Mouse (Mus musculus): Measurements from ENCODE around the gene Clec3b. TPM values are rescaled to one million over a fixed set of nuclear protein-coding genes. Genes with fewer than 3 reads are reported as not detected.

The Clec3b gene
- 0.15 TPM in 1 of 2 replicates, not detected in the other for polyA plus RNA-seq (2016; fragmentation: Nextera tagmentation; extraction: Ambion mirVana)

- DNase-seq (ENCODE audit: low spot score), result no peak
- Histone ChIP-seq H3K4me1 (no peaks in the 10 kb centered on the region), H3K9me3 (peaks cover 4% of the 10 kb centered on the region; the same call in 1 of the 2 replicates), H3K4me3 (no peak within 1 kb of the TSS), H3K36me3 (replicated peaks) (peaks cover 5% of the 10 kb centered on the region), H3K27ac (replicated peaks) (no peak within 1 kb of the TSS), H3K27me3 (replicated peaks; ENCODE audit: low read depth, poor library complexity, severe bottlenecking) (no peaks in the 10 kb centered on the region)
- 87% methylated on average over 5 of the region's 5 CpGs for WGBS
Measured at GRCm38 (mm10) chr9:123150241-123151020, at the start of gene Clec3b. TSS of gene Clec3b (plus strand) at chr9:123150946.

- Histone ChIP-seq H3K9me3 (no peaks in the 10 kb centered on the region), H3K4me3 (no peak overlapping the region), H3K4me1 (no peaks in the 10 kb centered on the region), H3K27me3 (replicated peaks; ENCODE audit: low read depth, poor library complexity, severe bottlenecking) (no peaks in the 10 kb centered on the region), H3K36me3 (replicated peaks) (peaks cover 68% of the 10 kb centered on the region), H3K27ac (replicated peaks) (no peak overlapping the region)
- DNase-seq (ENCODE audit: low spot score), result no peak
Measured at GRCm38 (mm10) chr9:123103425-123103824, 47.3 kb upstream of the Clec3b start.

GRCm38 (mm10) chr9:123104362-123104761 lies 46.4 kb upstream of the Clec3b start:
- H3K27me3 ChIP-seq (replicated peaks; ENCODE audit: low read depth, poor library complexity, severe bottlenecking), result no peaks in the 10 kb centered on the region
- H3K4me1 ChIP-seq, result no peaks in the 10 kb centered on the region
- DNase-seq (ENCODE audit: low spot score), result no peak
- peaks cover 59% of the 10 kb centered on the region for H3K36me3 ChIP-seq (replicated peaks)
- no peak overlapping the region for H3K4me3 ChIP-seq
- H3K27ac ChIP-seq (replicated peaks), result no peak overlapping the region
- no peaks in the 10 kb centered on the region for H3K9me3 ChIP-seq

DNA sequence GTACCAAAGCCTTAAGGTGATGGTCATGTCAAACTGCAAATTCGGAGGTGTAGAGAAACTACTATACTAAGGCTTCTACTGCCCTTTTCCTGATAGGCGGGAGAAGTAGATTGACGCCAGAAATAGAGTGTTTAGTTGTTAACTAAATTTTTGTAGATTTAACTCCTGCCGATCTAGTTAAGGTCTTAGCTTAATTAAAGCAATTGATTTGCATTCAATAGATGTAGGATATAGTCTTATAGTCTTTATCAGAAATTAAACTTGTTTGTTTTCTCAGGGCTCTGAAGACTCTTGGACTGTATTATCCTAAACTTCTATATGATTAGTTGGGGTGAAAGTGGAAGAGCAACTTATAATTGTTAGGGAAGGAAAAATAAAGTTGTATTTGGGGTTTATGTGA lies 43.6 kb upstream of the Clec3b start:
- H3K4me1 ChIP-seq, result peaks cover 10% of the 10 kb centered on the region
- WGBS, result 93% methylated on average over 4 of the region's 4 CpGs
- DNase-seq (ENCODE audit: low spot score), result no peak
- H3K27me3 ChIP-seq (replicated peaks; ENCODE audit: low read depth, poor library complexity, severe bottlenecking), result no peaks in the 10 kb centered on the region
- no peak overlapping the region for H3K4me3 ChIP-seq
- H3K27ac ChIP-seq (replicated peaks), result no peak overlapping the region
- no peaks in the 10 kb centered on the region for H3K9me3 ChIP-seq
- peaks cover 36% of the 10 kb centered on the region for H3K36me3 ChIP-seq (replicated peaks)

GRCm38 (mm10) chr9:123109188-123109587 lies 41.6 kb upstream of the Clec3b start:
- Histone ChIP-seq H3K4me3 (no peak overlapping the region), H3K9me3 (no peaks in the 10 kb centered on the region), H3K36me3 (replicated peaks) (peaks cover 25% of the 10 kb centered on the region), H3K4me1 (peaks cover 20% of the 10 kb centered on the region), H3K27ac (replicated peaks) (no peak overlapping the region), H3K27me3 (replicated peaks; ENCODE audit: low read depth, poor library complexity, severe bottlenecking) (no peaks in the 10 kb centered on the region)
- no peak for DNase-seq (ENCODE audit: low spot score)
- 92% methylated on average over 7 of the region's 7 CpGs for WGBS

DNA sequence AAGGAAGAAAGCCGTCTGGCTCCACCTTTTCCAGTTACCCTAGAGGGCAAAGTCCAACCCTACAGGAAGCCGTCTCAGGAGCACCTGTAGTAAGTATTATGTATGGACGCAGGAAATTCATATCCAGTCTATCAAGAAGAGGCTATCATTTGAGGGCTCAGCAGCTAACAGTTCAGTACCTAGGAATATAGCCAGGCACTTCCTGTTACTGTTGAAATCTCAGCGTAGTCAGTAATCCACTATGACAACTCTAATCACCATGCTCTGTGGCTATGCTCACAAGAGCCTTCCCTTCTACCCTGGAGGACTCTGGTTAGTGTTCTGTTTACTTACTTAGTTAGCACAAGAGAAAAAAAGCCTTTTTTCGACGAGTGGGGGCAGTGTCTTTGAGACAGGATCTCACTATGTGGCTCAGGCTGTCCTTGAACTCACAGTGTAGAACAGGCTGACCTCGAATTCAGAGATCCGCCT lies 39.0 kb upstream of the Clec3b start:
- Histone ChIP-seq H3K36me3 (replicated peaks) (peaks cover 27% of the 10 kb centered on the region), H3K27ac (replicated peaks) (peak overlapping the region; percentile 95; the same call in 1 of the 2 replicates), H3K4me1 (peaks cover 25% of the 10 kb centered on the region), H3K4me3 (peak overlapping the region; percentile 75), H3K27me3 (replicated peaks; ENCODE audit: low read depth, poor library complexity, severe bottlenecking) (no peaks in the 10 kb centered on the region), H3K9me3 (no peaks in the 10 kb centered on the region)
- no peak for DNase-seq (ENCODE audit: low spot score)
- 62% methylated on average over 8 of the region's 8 CpGs for WGBS

- no peaks in the 10 kb centered on the region for H3K27me3 ChIP-seq (replicated peaks; ENCODE audit: low read depth, poor library complexity, severe bottlenecking)
- peaks cover 25% of the 10 kb centered on the region for H3K4me1 ChIP-seq
- H3K27ac ChIP-seq (replicated peaks), result peak within 1 kb of the TSS; percentile 95
- H3K9me3 ChIP-seq, result no peaks in the 10 kb centered on the region
- under 1% methylated on average over 79 of the region's 79 CpGs for WGBS
- H3K36me3 ChIP-seq (replicated peaks), result peaks cover 30% of the 10 kb centered on the region
- DNase-seq (ENCODE audit: low spot score), result peak; percentile 92
- peak within 1 kb of the TSS; percentile 75 for H3K4me3 ChIP-seq
Measured at GRCm38 (mm10) chr9:123112805-123113521, 37.8 kb upstream of the Clec3b start, which contains the start of the genes Zdhhc3 and Exosc7. TSS of gene Zdhhc3 (minus strand) at chr9:123113205. TSS of gene Exosc7 (plus strand) at chr9:123113215.

GRCm38 (mm10) chr9:123113931-123114330 lies 36.8 kb upstream of the Clec3b start:
- H3K4me1 ChIP-seq, result peaks cover 25% of the 10 kb centered on the region
- peak overlapping the region; percentile 95; the same call in 1 of the 2 replicates for H3K27ac ChIP-seq (replicated peaks)
- 77% methylated on average over 6 of the region's 6 CpGs for WGBS
- H3K27me3 ChIP-seq (replicated peaks; ENCODE audit: low read depth, poor library complexity, severe bottlenecking), result no peaks in the 10 kb centered on the region
- peaks cover 35% of the 10 kb centered on the region for H3K36me3 ChIP-seq (replicated peaks)
- DNase-seq (ENCODE audit: low spot score), result no peak
- no peaks in the 10 kb centered on the region for H3K9me3 ChIP-seq
- H3K4me3 ChIP-seq, result peak overlapping the region; percentile 75

- 78% methylated on average over 1 of the region's 1 CpGs for WGBS
- H3K4me1 ChIP-seq, result peaks cover 25% of the 10 kb centered on the region
- DNase-seq (ENCODE audit: low spot score), result no peak
- H3K9me3 ChIP-seq, result no peaks in the 10 kb centered on the region
- no peak overlapping the region for H3K4me3 ChIP-seq
- H3K36me3 ChIP-seq (replicated peaks), result peaks cover 51% of the 10 kb centered on the region
- no peaks in the 10 kb centered on the region for H3K27me3 ChIP-seq (replicated peaks; ENCODE audit: low read depth, poor library complexity, severe bottlenecking)
- H3K27ac ChIP-seq (replicated peaks), result no peak overlapping the region
Measured at GRCm38 (mm10) chr9:123115566-123115965, 35.2 kb upstream of the Clec3b start.

DNA sequence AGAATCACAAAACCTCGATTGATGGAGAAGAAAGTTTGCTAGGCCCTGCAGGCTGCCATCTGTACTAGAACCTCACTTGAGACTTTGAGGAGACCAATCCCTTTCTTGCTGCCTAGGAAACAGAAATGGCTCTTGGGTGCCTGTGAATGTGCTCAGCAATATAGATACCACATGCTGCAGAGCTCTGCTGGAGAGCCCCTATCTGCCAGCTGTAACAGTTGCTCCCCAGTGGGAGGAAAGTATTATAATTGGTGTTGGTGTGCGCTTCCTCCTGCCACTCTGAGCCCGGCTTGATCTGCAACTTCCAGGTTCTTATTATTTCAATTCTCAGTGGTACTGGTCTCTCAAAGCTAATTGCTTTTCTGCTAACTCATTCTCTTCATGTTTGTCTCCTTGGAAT lies 27.7 kb upstream of the Clec3b start:
- H3K9me3 ChIP-seq, result no peaks in the 10 kb centered on the region
- no peak overlapping the region for H3K4me3 ChIP-seq
- WGBS, result 92% methylated on average over 3 of the region's 3 CpGs
- peaks cover 98% of the 10 kb centered on the region for H3K36me3 ChIP-seq (replicated peaks)
- no peaks in the 10 kb centered on the region for H3K4me1 ChIP-seq
- H3K27ac ChIP-seq (replicated peaks), result no peak overlapping the region
- H3K27me3 ChIP-seq (replicated peaks; ENCODE audit: low read depth, poor library complexity, severe bottlenecking), result no peaks in the 10 kb centered on the region
- DNase-seq (ENCODE audit: low spot score), result no peak

GRCm38 (mm10) chr9:123123571-123124412 lies 27.0 kb upstream of the Clec3b start:
- no peaks in the 10 kb centered on the region for H3K4me1 ChIP-seq
- no peak overlapping the region for H3K4me3 ChIP-seq
- H3K27ac ChIP-seq (replicated peaks), result no peak overlapping the region
- WGBS, result 88% methylated on average over 6 of the region's 6 CpGs
- H3K36me3 ChIP-seq (replicated peaks), result peaks cover 99% of the 10 kb centered on the region
- DNase-seq (ENCODE audit: low spot score), result no peak
- no peaks in the 10 kb centered on the region for H3K9me3 ChIP-seq
- no peaks in the 10 kb centered on the region for H3K27me3 ChIP-seq (replicated peaks; ENCODE audit: low read depth, poor library complexity, severe bottlenecking)

DNA sequence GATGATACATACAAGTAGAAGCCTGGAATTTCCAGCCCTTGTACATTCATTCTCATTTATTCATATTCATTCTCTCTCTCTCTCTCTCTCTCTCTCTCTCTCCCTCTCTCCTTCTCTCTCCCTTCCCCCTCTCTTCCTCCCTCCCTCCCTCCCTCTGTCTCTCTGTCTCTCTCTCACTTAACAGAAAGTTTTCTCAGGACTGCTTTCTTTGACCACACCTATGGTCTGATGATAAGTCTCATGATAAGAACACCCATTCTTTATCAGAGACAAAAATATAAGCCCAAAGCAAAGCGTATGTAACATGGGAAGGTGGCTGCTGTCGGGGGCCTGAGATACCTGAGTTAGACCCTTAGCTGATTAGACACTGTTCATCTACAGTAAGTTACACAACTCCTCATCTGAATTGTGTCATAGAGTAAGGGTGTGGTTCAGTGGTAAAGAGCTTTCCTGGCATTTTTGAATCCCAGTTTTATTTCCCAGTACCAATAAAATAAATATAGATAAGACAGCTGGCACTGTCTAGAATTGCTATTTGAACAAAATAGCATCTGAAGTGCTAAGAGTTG lies 26.2 kb upstream of the Clec3b start:
- peaks cover 99% of the 10 kb centered on the region for H3K36me3 ChIP-seq (replicated peaks)
- 93% methylated on average over 2 of the region's 2 CpGs for WGBS
- no peak overlapping the region for H3K27ac ChIP-seq (replicated peaks)
- no peak overlapping the region for H3K4me3 ChIP-seq
- no peak for DNase-seq (ENCODE audit: low spot score)
- no peaks in the 10 kb centered on the region for H3K9me3 ChIP-seq
- no peaks in the 10 kb centered on the region for H3K4me1 ChIP-seq
- H3K27me3 ChIP-seq (replicated peaks; ENCODE audit: low read depth, poor library complexity, severe bottlenecking), result no peaks in the 10 kb centered on the region

Measured in embryonic facial prominence, embryonic 10.5 days (tissue).